Mouse (Mus musculus): ENCODE measurements around the gene Tcp11. TPM values are rescaled to one million over a fixed set of nuclear protein-coding genes. Genes with fewer than 3 reads are reported as not detected.

Tcp11 gene
- total RNA-seq, 1 experiment: 4.8 TPM

DNA sequence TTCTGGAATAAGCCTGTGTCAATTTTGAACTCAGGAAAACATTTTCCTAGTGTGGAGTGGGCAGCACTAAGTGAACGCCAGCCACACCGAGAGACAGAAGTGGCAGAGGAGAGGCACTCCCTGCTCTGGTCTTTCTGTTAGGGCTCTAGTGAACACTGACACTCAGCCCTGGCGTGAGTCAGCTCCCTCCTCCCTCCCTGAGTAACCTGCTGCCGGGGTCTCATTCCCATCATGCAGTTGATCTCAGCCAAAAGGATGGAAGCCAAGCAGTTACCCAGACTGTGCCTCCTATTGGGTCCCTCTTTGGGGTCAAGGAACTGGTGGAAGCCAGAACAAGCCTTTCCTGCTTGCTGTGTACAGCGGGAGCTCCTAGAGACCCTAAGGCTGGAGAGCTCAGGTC is 32.9 kb downstream of the Tcp11 start:
- Histone ChIP-seq H3K27ac (ENCODE audit: insufficient read depth, low read depth, low read length, poor library complexity, severe bottlenecking) (no peak overlapping the region), H3K9ac (ENCODE audit: insufficient read depth, low read depth, low read length, poor library complexity, severe bottlenecking) (no peak overlapping the region), H3K4me1 (ENCODE audit: control insufficient read depth in 2 of 2, insufficient read depth in 2 of 2, low read length in 2 of 2, poor library complexity in 1 of 2) (peaks cover 0 to 10% of the 10 kb centered on the region in 2 experiments; a peak in 1 of 4 replicates), H3K9me3 (ENCODE audit: control insufficient read depth, insufficient read depth, low read depth, low read length) (no peaks in the 10 kb centered on the region), H3K4me3 (ENCODE audit: insufficient read depth in 1 of 2, low read depth in 1 of 2, low read length in 2 of 2, poor library complexity in 1 of 2, severe bottlenecking in 1 of 2) (no peak overlapping the region), H3K36me3 (ENCODE audit: control insufficient read depth, insufficient read depth, low read length, poor library complexity, severe bottlenecking) (no peaks in the 10 kb centered on the region; the same call in 1 of the 2 replicates)
- DNase-seq (ENCODE audit: low read depth, low spot score): no peak
- TF ChIP-seq ZNF384 (IDR thresholded peaks at IDR 0.05; ENCODE audit: low read depth, low read length) (no peak), CHD2 (IDR thresholded peaks at IDR 0.05; ENCODE audit: low read depth, low read length) (no peak), HCFC1 (IDR thresholded peaks at IDR 0.05; ENCODE audit: borderline replicate concordance, insufficient read depth, low read length) (no peak), MAFK (IDR thresholded peaks at IDR 0.05; ENCODE audit: insufficient read depth, low read depth, low read length) (no peak), ZC3H11A (IDR thresholded peaks at IDR 0.05; ENCODE audit: borderline replicate concordance, low read depth, low read length) (no peak)
- in situ Hi-C loops (cut with MboI; ENCODE audit: low sequenced_read_pairs in 2 of 2, unreplicated experiment in 2 of 2): no loop called here

DNA sequence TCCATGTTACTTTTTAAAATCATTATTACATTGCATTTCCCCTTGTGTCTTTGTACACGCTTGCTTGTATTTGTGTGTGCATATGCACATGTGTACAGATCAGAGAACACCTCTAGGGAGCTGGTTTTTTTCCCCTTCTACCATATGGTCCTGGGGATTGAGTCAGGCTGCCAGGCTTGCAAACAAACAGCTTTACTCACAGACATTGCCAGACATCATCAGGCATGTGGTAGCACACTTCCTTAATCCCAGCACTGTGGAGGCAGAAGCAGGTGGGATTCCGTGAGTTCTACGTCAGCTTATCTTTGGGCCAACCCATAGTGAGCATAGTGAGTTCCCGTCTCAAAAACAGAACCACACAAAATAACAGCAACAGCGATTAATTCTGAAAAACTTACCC is 33.4 kb downstream of the Tcp11 start:
- Histone ChIP-seq H3K9me3 (ENCODE audit: control insufficient read depth, insufficient read depth, low read depth, low read length) (no peaks in the 10 kb centered on the region), H3K27ac (ENCODE audit: insufficient read depth, low read depth, low read length, poor library complexity, severe bottlenecking) (no peak overlapping the region), H3K4me1 (ENCODE audit: control insufficient read depth in 2 of 2, insufficient read depth in 2 of 2, low read length in 2 of 2, poor library complexity in 1 of 2) (peaks cover 0 to 8% of the 10 kb centered on the region in 2 experiments; a peak in 1 of 4 replicates), H3K4me3 (ENCODE audit: insufficient read depth in 1 of 2, low read depth in 1 of 2, low read length in 2 of 2, poor library complexity in 1 of 2, severe bottlenecking in 1 of 2) (no peak overlapping the region), H3K36me3 (ENCODE audit: control insufficient read depth, insufficient read depth, low read length, poor library complexity, severe bottlenecking) (no peaks in the 10 kb centered on the region; the same call in 1 of the 2 replicates), H3K9ac (ENCODE audit: insufficient read depth, low read depth, low read length, poor library complexity, severe bottlenecking) (no peak overlapping the region)
- DNase-seq (ENCODE audit: low read depth, low spot score): no peak
- in situ Hi-C loops (cut with MboI; ENCODE audit: low sequenced_read_pairs in 2 of 2, unreplicated experiment in 2 of 2): no loop called here
- TF ChIP-seq HCFC1 (IDR thresholded peaks at IDR 0.05; ENCODE audit: borderline replicate concordance, insufficient read depth, low read length): no peak
- no peak for TF ChIP-seq ZNF384 (IDR thresholded peaks at IDR 0.05; ENCODE audit: low read depth, low read length)
- TF ChIP-seq MAFK (IDR thresholded peaks at IDR 0.05; ENCODE audit: insufficient read depth, low read depth, low read length): no peak
- no peak for TF ChIP-seq CHD2 (IDR thresholded peaks at IDR 0.05; ENCODE audit: low read depth, low read length)

DNA sequence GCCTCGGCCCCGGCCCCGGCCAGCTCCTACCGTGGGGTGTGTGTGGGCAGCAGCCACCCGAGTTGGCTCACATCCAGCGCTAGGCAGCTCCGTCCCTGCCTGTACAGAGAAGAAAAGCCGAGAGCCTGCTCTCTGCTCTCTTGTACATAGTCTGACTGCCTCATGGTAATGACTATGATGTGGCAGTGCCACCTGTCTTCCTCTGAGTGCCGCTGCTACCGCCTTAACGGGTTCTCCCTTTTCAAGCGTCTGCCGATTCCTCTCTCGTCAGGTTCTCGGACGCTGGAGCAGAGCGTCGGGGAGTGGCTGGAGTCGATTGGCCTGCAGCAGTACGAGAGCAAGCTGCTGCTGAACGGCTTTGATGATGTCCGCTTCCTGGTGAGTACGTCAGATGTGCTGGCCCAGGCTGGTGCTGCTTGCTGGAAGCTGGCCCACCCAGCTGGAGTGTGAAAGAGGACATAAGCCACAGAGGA is 38.1 kb downstream of the Tcp11 start:
- H3K4me1 ChIP-seq (ENCODE audit: control insufficient read depth in 2 of 2, insufficient read depth in 2 of 2, low read length in 2 of 2, poor library complexity in 1 of 2): peaks cover 0 to 8% of the 10 kb centered on the region in 2 experiments; a peak in 1 of 4 replicates
- H3K9ac ChIP-seq (ENCODE audit: insufficient read depth, low read depth, low read length, poor library complexity, severe bottlenecking): peak overlapping the region; percentile 1; the same call in 1 of the 2 replicates
- TF ChIP-seq ZC3H11A (IDR thresholded peaks at IDR 0.05; ENCODE audit: borderline replicate concordance, low read depth, low read length): no peak
- TF ChIP-seq MAFK (IDR thresholded peaks at IDR 0.05; ENCODE audit: insufficient read depth, low read depth, low read length): no peak
- TF ChIP-seq CHD2 (IDR thresholded peaks at IDR 0.05; ENCODE audit: low read depth, low read length): no peak
- no peak for TF ChIP-seq ZNF384 (IDR thresholded peaks at IDR 0.05; ENCODE audit: low read depth, low read length)
- no peak for TF ChIP-seq HCFC1 (IDR thresholded peaks at IDR 0.05; ENCODE audit: borderline replicate concordance, insufficient read depth, low read length)
- H3K4me3 ChIP-seq (ENCODE audit: insufficient read depth in 1 of 2, low read depth in 1 of 2, low read length in 2 of 2, poor library complexity in 1 of 2, severe bottlenecking in 1 of 2): peak overlapping the region; percentile 24 to 33
- no peaks in the 10 kb centered on the region for H3K9me3 ChIP-seq (ENCODE audit: control insufficient read depth, insufficient read depth, low read depth, low read length)
- no peak overlapping the region for H3K27ac ChIP-seq (ENCODE audit: insufficient read depth, low read depth, low read length, poor library complexity, severe bottlenecking)
- peaks cover 5% of the 10 kb centered on the region; the same call in 1 of the 2 replicates for H3K36me3 ChIP-seq (ENCODE audit: control insufficient read depth, insufficient read depth, low read length, poor library complexity, severe bottlenecking)
- in situ Hi-C loops (cut with MboI; ENCODE audit: low sequenced_read_pairs in 2 of 2, unreplicated experiment in 2 of 2): no loop called here
- DNase-seq (ENCODE audit: low read depth, low spot score): no peak

DNA sequence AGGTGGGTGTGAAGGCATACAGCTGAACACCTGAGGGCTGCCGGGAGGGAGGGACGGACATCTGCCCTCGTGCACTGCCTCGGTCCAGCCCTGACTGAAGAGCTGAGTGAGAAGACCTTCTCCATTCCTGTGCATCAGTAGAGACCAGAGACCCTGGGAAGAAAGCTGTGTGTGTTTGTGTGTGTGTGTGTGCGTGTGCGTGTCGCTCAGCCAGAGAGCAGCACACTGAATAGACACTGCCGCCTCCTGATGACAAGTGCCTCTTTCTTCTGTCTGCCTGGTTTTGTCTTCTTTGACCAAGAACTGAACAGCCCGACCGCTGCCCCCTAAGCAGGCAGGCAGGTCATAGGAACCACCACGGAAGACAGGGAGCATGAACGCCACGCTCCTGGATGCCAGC is 39.1 kb downstream of the Tcp11 start:
- 0 out of 4 replicates have a peak overlapping the region, but pooled peaks of 1 of the 2 experiments have one; percentile 24 for H3K4me3 ChIP-seq (ENCODE audit: insufficient read depth in 1 of 2, low read depth in 1 of 2, low read length in 2 of 2, poor library complexity in 1 of 2, severe bottlenecking in 1 of 2)
- in situ Hi-C loops (cut with MboI; ENCODE audit: low sequenced_read_pairs in 2 of 2, unreplicated experiment in 2 of 2): no loop called here
- no peaks in the 10 kb centered on the region for H3K9me3 ChIP-seq (ENCODE audit: control insufficient read depth, insufficient read depth, low read depth, low read length)
- 0 out of 2 replicates have a peak overlapping the region, but pooled peaks have one; percentile 1 for H3K9ac ChIP-seq (ENCODE audit: insufficient read depth, low read depth, low read length, poor library complexity, severe bottlenecking)
- TF ChIP-seq MAFK (IDR thresholded peaks at IDR 0.05; ENCODE audit: insufficient read depth, low read depth, low read length) (no peak), HCFC1 (IDR thresholded peaks at IDR 0.05; ENCODE audit: borderline replicate concordance, insufficient read depth, low read length) (no peak), CHD2 (IDR thresholded peaks at IDR 0.05; ENCODE audit: low read depth, low read length) (no peak), ZC3H11A (IDR thresholded peaks at IDR 0.05; ENCODE audit: borderline replicate concordance, low read depth, low read length) (no peak), ZNF384 (IDR thresholded peaks at IDR 0.05; ENCODE audit: low read depth, low read length) (no peak)
- peaks cover 0 to 8% of the 10 kb centered on the region in 2 experiments; a peak in 1 of 4 replicates for H3K4me1 ChIP-seq (ENCODE audit: control insufficient read depth in 2 of 2, insufficient read depth in 2 of 2, low read length in 2 of 2, poor library complexity in 1 of 2)
- DNase-seq (ENCODE audit: low read depth, low spot score): no peak
- peaks cover 5% of the 10 kb centered on the region; the same call in 1 of the 2 replicates for H3K36me3 ChIP-seq (ENCODE audit: control insufficient read depth, insufficient read depth, low read length, poor library complexity, severe bottlenecking)
- no peak overlapping the region for H3K27ac ChIP-seq (ENCODE audit: insufficient read depth, low read depth, low read length, poor library complexity, severe bottlenecking)
